Mouse (Mus musculus) spleen, adult 2 months (tissue): ENCODE results near the gene Polr1d. TPM values are rescaled to one million over a fixed set of nuclear protein-coding genes. Genes with fewer than 3 reads are reported as not detected.
A peak's percentile ranks its signal among the peaks of the same experiment; 100 is the strongest.

ENCODE experiments used
- DNase-seq, 2 experiments: peaks; one replicate each; pipeline versions ENCODE4 v3.0.0 to v3.0.0-alpha.2; 2012 to 2021; ENCODE audit warnings: low spot score in 2 of 2, low read depth in 1 of 2
- H3K27ac ChIP-seq: fragments of 200-500 bp; 2 replicates; pipeline ENCODE4 v1.5.1; 2012; ENCODE audit warnings: low read length, inconsistent platforms; ENCODE audit not compliant: insufficient read depth
- H3K27me3 ChIP-seq: fragments of 200-500 bp; 2 replicates; pipeline ENCODE4 v1.6.1; 2012; ENCODE audit warnings: mild to moderate bottlenecking, moderate library complexity, low read length, inconsistent platforms; ENCODE audit not compliant: control insufficient read depth, insufficient read depth
- H3K36me3 ChIP-seq: fragments of 200-500 bp; 2 replicates; pipeline ENCODE4 v1.6.1; 2012; ENCODE audit warnings: mild to moderate bottlenecking, low read length, inconsistent platforms; ENCODE audit not compliant: control insufficient read depth, insufficient read depth
- H3K4me1 ChIP-seq: fragments of 200-500 bp; 2 replicates; pipeline ENCODE4 v1.6.1; 2011; ENCODE audit warnings: inconsistent platforms; ENCODE audit not compliant: control insufficient read depth, insufficient read depth, insufficient read length
- H3K4me3 ChIP-seq: fragments of 200-500 bp; 2 replicates; pipeline ENCODE4 v1.5.1; 2011; ENCODE audit warnings: mild to moderate bottlenecking, inconsistent platforms; ENCODE audit not compliant: insufficient read depth, insufficient read length; ENCODE audit errors: extremely low read depth
- CTCF ChIP-seq: fragments of 200-500 bp; IDR thresholded peaks from 2 replicates; pipeline ENCODE4 v1.5.1; 2011; ENCODE audit warnings: mild to moderate bottlenecking, inconsistent platforms; ENCODE audit not compliant: insufficient read depth, insufficient read length, insufficient replicate concordance; ENCODE audit errors: extremely low read depth
- POLR2A ChIP-seq: fragments of 200-500 bp; IDR thresholded peaks from 2 replicates; pipeline ENCODE4 v1.6.1; 2011; ENCODE audit warnings: low read depth, low read length, inconsistent platforms
- WGBS: fragments of 180-500 bp; shearing (Covaris S2); methylation state at CpG from one replicate; pipeline ENCODE4 v1.1.7; 2018; 5-methylcytosine and 5-hydroxymethylcytosine counted together
- polyA plus RNA-seq: library from polyadenylated mRNA; depleted of rRNA; stranded (reverse); fragments of >200 nt; gene quantifications from 2 replicates; pipeline ENCODE4 v1.2.3, GENCODE M21; 2012

Polr1d gene
- polyA plus RNA-seq, 1 experiment, result 24.2 TPM

GRCm38 (mm10) chr5:147039394-147039793 lies 37.5 kb upstream of the Polr1d start:
- DNase-seq, result no peak
- Histone ChIP-seq H3K4me1 (no peaks in the 10 kb centered on the region), H3K4me3 (no peak overlapping the region), H3K27ac (no peak overlapping the region), H3K27me3 (no peaks in the 10 kb centered on the region), H3K36me3 (peaks cover 17% of the 10 kb centered on the region)
- 72% methylated on average over 5 of the region's 5 CpGs for WGBS
- TF ChIP-seq CTCF, result no peak
- TF ChIP-seq POLR2A, result no peak

- 95% methylated on average over 40 of the region's 40 CpGs for WGBS
These were observed 34.6 kb upstream of the Polr1d start for GRCm38 (mm10) chr5:147041965-147042937.

GRCm38 (mm10) chr5:147043240-147043844 lies 33.5 kb upstream of the Polr1d start:
- no peaks in the 10 kb centered on the region for H3K27me3 ChIP-seq
- no peak overlapping the region for H3K4me3 ChIP-seq
- no peak for TF ChIP-seq CTCF
- no peak for TF ChIP-seq POLR2A
- DNase-seq, result no peak
- H3K36me3 ChIP-seq, result peaks cover 14% of the 10 kb centered on the region
- peaks cover 5% of the 10 kb centered on the region; the same call in 1 of the 2 replicates for H3K4me1 ChIP-seq
- 91% methylated on average over 15 of the region's 15 CpGs for WGBS
- no peak overlapping the region for H3K27ac ChIP-seq

More at GRCm38 (mm10) chr5:147041965-147042937, 34.6 kb upstream of the Polr1d start:
- Histone ChIP-seq H3K27ac (no peak overlapping the region), H3K36me3 (peaks cover 14% of the 10 kb centered on the region), H3K27me3 (no peaks in the 10 kb centered on the region), H3K4me1 (peaks cover 5% of the 10 kb centered on the region; the same call in 1 of the 2 replicates), H3K4me3 (no peak overlapping the region)
- no peak for DNase-seq
- TF ChIP-seq CTCF (no peak), POLR2A (no peak)

- H3K27ac ChIP-seq, result no peak overlapping the region
- H3K27me3 ChIP-seq, result no peaks in the 10 kb centered on the region
- 82% methylated on average over 10 of the region's 11 CpGs for WGBS
- peaks cover 12% of the 10 kb centered on the region for H3K36me3 ChIP-seq
- no peak overlapping the region for H3K4me3 ChIP-seq
- H3K4me1 ChIP-seq, result peaks cover 15% of the 10 kb centered on the region; the same call in 1 of the 2 replicates
- no peak for TF ChIP-seq POLR2A
- TF ChIP-seq CTCF, result no peak
- DNase-seq, result no peak
These were observed 31.5 kb upstream of the Polr1d start for GRCm38 (mm10) chr5:147045311-147045710.

- TF ChIP-seq CTCF, result no peak
- no peak for TF ChIP-seq POLR2A
- H3K4me1 ChIP-seq, result peaks cover 15% of the 10 kb centered on the region; the same call in 1 of the 2 replicates
- DNase-seq, result peak in 1 of 2 experiments; percentile 27
- H3K27me3 ChIP-seq, result no peaks in the 10 kb centered on the region
- 0 out of 2 replicates have a peak overlapping the region, but pooled peaks have one; percentile 15 for H3K27ac ChIP-seq
- peaks cover 6% of the 10 kb centered on the region for H3K36me3 ChIP-seq
- WGBS, result 34% methylated on average over 11 of the region's 11 CpGs
- no peak overlapping the region for H3K4me3 ChIP-seq
These were observed 30.9 kb upstream of the Polr1d start for GRCm38 (mm10) chr5:147045929-147046328.

- H3K27ac ChIP-seq, result peak overlapping the region; percentile 73
- WGBS, result 66% methylated on average over 19 of the region's 19 CpGs
- DNase-seq, result peak; percentile 26 to 36
These were observed 27.2 kb upstream of the Polr1d start for GRCm38 (mm10) chr5:147049544-147050209.

More at GRCm38 (mm10) chr5:147049544-147050209, 27.2 kb upstream of the Polr1d start:
- TF ChIP-seq CTCF (no peak), POLR2A (no peak)
- H3K4me3 ChIP-seq, result no peak overlapping the region
- H3K4me1 ChIP-seq, result peaks cover 28% of the 10 kb centered on the region; the same call in 1 of the 2 replicates
- no peaks in the 10 kb centered on the region for H3K27me3 ChIP-seq
- no peaks in the 10 kb centered on the region for H3K36me3 ChIP-seq
